Mouse (Mus musculus) bone marrow, adult 2 months (tissue): ENCODE measurements around the gene Gm16181. TPM values are rescaled to one million over a fixed set of nuclear protein-coding genes. Genes with fewer than 3 reads are reported as not detected.

Experiments used
- H3K27ac ChIP-seq: fragments of 200-500 bp; 2 replicates; pipeline ENCODE4 v1.5.1; 2012; ENCODE audit warnings: low read depth, mild to moderate bottlenecking, control low read depth, inconsistent platforms, low read length; ENCODE audit not compliant: control insufficient read depth, poor library complexity, insufficient read depth
- H3K4me1 ChIP-seq: fragments of 200-500 bp; 2 replicates; pipeline ENCODE4 v1.6.1; 2011; ENCODE audit warnings: low read length; ENCODE audit not compliant: control insufficient read depth, insufficient read depth
- H3K4me3 ChIP-seq: fragments of 200-500 bp; replicated peaks from 2 replicates; pipeline ENCODE3; 2011; ENCODE audit warnings: mild to moderate bottlenecking, low read depth, low read length, control low read depth; ENCODE audit not compliant: control insufficient read depth
- CTCF ChIP-seq: fragments of 200-500 bp; IDR thresholded peaks from 2 replicates; pipeline ENCODE4 v1.5.1; 2011; ENCODE audit warnings: low read length, control low read depth; ENCODE audit not compliant: control insufficient read depth, insufficient read depth
- POLR2A ChIP-seq: fragments of 200-500 bp; IDR thresholded peaks from 2 replicates; pipeline ENCODE4 v1.6.1; 2011; ENCODE audit warnings: low read depth, mild to moderate bottlenecking, control low read depth, low read length, borderline replicate concordance; ENCODE audit not compliant: control insufficient read depth
- WGBS: fragments of 180-500 bp; shearing (Covaris S2); methylation state at CpG from one replicate; pipeline ENCODE4 v1.1.7; 2018; 5-methylcytosine and 5-hydroxymethylcytosine counted together
- polyA plus RNA-seq: library from polyadenylated mRNA; stranded (reverse); fragments of >200 nt; gene quantifications from 2 replicates; pipeline ENCODE4 v1.2.4, GENCODE M21; 2011; ENCODE audit warnings: low replicate concordance; ENCODE audit not compliant: missing spikeins, insufficient read depth, insufficient read length

The Gm16181 gene
- polyA plus RNA-seq: not detected in 2 replicates

- TF ChIP-seq POLR2A (no peak; the same call in 1 of the 2 replicates), CTCF (no peak)
- Histone ChIP-seq H3K4me1 (peaks cover 15% of the 10 kb centered on the region), H3K27ac (peak within 1 kb of the TSS; percentile 85), H3K4me3 (no peak within 1 kb of the TSS)
- 45% methylated on average over 28 of the region's 28 CpGs for WGBS
These were observed at the start of gene Gm16181 for GRCm38 (mm10) chr17:35220156-35220952. Gene Gm16181, plus strand, starts transcription at chr17:35220834.

- WGBS: 47% methylated on average over 11 of the region's 11 CpGs
- no peak for TF ChIP-seq CTCF
- TF ChIP-seq POLR2A: no peak
- H3K4me1 ChIP-seq: peaks cover 4% of the 10 kb centered on the region
- H3K4me3 ChIP-seq: no peak overlapping the region
- H3K27ac ChIP-seq: peak overlapping the region; percentile 72
These were observed 48.0 kb upstream of the Gm16181 start for GRCm38 (mm10) chr17:35172445-35173234.

GRCm38 (mm10) chr17:35173329-35173728 is 47.3 kb upstream of the Gm16181 start:
- 56% methylated on average over 3 of the region's 3 CpGs for WGBS
- Histone ChIP-seq H3K4me3 (no peak overlapping the region), H3K4me1 (peaks cover 4% of the 10 kb centered on the region), H3K27ac (peak overlapping the region; percentile 72)
- TF ChIP-seq POLR2A (no peak), CTCF (no peak)

- no peak overlapping the region for H3K4me3 ChIP-seq
- H3K27ac ChIP-seq: no peak overlapping the region
- 44% methylated on average over 8 of the region's 8 CpGs for WGBS
- TF ChIP-seq CTCF: no peak
- no peak for TF ChIP-seq POLR2A
- H3K4me1 ChIP-seq: peaks cover 4% of the 10 kb centered on the region
These were observed 46.2 kb upstream of the Gm16181 start for GRCm38 (mm10) chr17:35174201-35174977.

- H3K4me1 ChIP-seq: peaks cover 4% of the 10 kb centered on the region
- TF ChIP-seq POLR2A (no peak), CTCF (no peak)
- H3K27ac ChIP-seq: no peak overlapping the region
- 62% methylated on average over 6 of the region's 6 CpGs for WGBS
- no peak overlapping the region for H3K4me3 ChIP-seq
These were observed 45.3 kb upstream of the Gm16181 start for GRCm38 (mm10) chr17:35175382-35175781.

- no peak within 1 kb of the TSS for H3K4me3 ChIP-seq
- no peak within 1 kb of the TSS for H3K27ac ChIP-seq
- TF ChIP-seq CTCF: no peak
- no peak for TF ChIP-seq POLR2A
- WGBS: 79% methylated on average over 2 of the region's 2 CpGs
- H3K4me1 ChIP-seq: peaks cover 4% of the 10 kb centered on the region
These were observed 44.7 kb upstream of the Gm16181 start, which contains the start of gene Aif1 for GRCm38 (mm10) chr17:35175968-35176367. Gene Aif1, minus strand, starts transcription at chr17:35176068.

- H3K4me1 ChIP-seq: peaks cover 2% of the 10 kb centered on the region; the same call in 1 of the 2 replicates
- no peak overlapping the region for H3K4me3 ChIP-seq
- peak; percentile 96 for TF ChIP-seq CTCF
- no peak for TF ChIP-seq POLR2A
- 7% methylated on average over 5 of the region's 5 CpGs for WGBS
- no peak overlapping the region for H3K27ac ChIP-seq
These were observed 42.1 kb upstream of the Gm16181 start for GRCm38 (mm10) chr17:35178528-35178927.

- TF ChIP-seq CTCF: no peak
- TF ChIP-seq POLR2A: no peak
These were observed 40.5 kb upstream of the Gm16181 start for GRCm38 (mm10) chr17:35180093-35180492.

More at GRCm38 (mm10) chr17:35180093-35180492, 40.5 kb upstream of the Gm16181 start:
- WGBS: 79% methylated on average over 5 of the region's 5 CpGs
- Histone ChIP-seq H3K4me1 (peaks cover 1% of the 10 kb centered on the region), H3K27ac (no peak overlapping the region), H3K4me3 (no peak overlapping the region)
